Mouse (Mus musculus): ENCODE data around the gene Ankrd31. TPM values are rescaled to one million over a fixed set of nuclear protein-coding genes. Genes with fewer than 3 reads are reported as not detected.

Gene Ankrd31
- total and polyA plus RNA-seq, 2 experiments from 2014 or later: 0.05 to 0.14 TPM

- TF ChIP-seq CTCF (IDR thresholded peaks at IDR 0.05): no peak
- H3K4me2 ChIP-seq (ENCODE audit: low read depth, low read length, poor library complexity, severe bottlenecking): no peak overlapping the region
- H3K9ac ChIP-seq (replicated peaks; ENCODE audit: low read length, poor library complexity, severe bottlenecking): no peak overlapping the region
- WGBS: 94% methylated on average over 4 of the region's 4 CpGs
- H3K4me1 ChIP-seq (ENCODE audit: insufficient read depth, low read length): no peaks in the 10 kb centered on the region
- DNase-seq (ENCODE audit: low spot score) (no peak), ATAC-seq (ENCODE audit: low FRiP score) (no peak)
- H3K27me3 ChIP-seq (ENCODE audit: insufficient read depth, low read length): no peaks in the 10 kb centered on the region
- H3K4me3 ChIP-seq (ENCODE audit: low read depth, low read length): no peak overlapping the region
- no peak overlapping the region for H3K27ac ChIP-seq (ENCODE audit: low read depth, low read length)
- H3K36me3 ChIP-seq (ENCODE audit: insufficient read depth, low read length): no peaks in the 10 kb centered on the region
- H3K9me3 ChIP-seq (ENCODE audit: low read length): no peaks in the 10 kb centered on the region
Measured at GRCm38 (mm10) chr13:96945748-96946147, 197.7 kb downstream of the Ankrd31 start.

GRCm38 (mm10) chr13:96947722-96948121 lies 199.7 kb downstream of the Ankrd31 start:
- Histone ChIP-seq H3K4me3 (ENCODE audit: low read depth, low read length) (no peak overlapping the region), H3K36me3 (ENCODE audit: insufficient read depth, low read length) (no peaks in the 10 kb centered on the region), H3K27ac (ENCODE audit: low read depth, low read length) (no peak overlapping the region), H3K9ac (replicated peaks; ENCODE audit: low read length, poor library complexity, severe bottlenecking) (no peak overlapping the region), H3K4me1 (ENCODE audit: insufficient read depth, low read length) (no peaks in the 10 kb centered on the region), H3K4me2 (ENCODE audit: low read depth, low read length, poor library complexity, severe bottlenecking) (no peak overlapping the region), H3K27me3 (ENCODE audit: insufficient read depth, low read length) (no peaks in the 10 kb centered on the region), H3K9me3 (ENCODE audit: low read length) (no peaks in the 10 kb centered on the region)
- ATAC-seq (ENCODE audit: low FRiP score) (no peak), DNase-seq (ENCODE audit: low spot score) (no peak)
- WGBS: 91% methylated on average over 7 of the region's 7 CpGs
- TF ChIP-seq CTCF (IDR thresholded peaks at IDR 0.05): no peak

DNA sequence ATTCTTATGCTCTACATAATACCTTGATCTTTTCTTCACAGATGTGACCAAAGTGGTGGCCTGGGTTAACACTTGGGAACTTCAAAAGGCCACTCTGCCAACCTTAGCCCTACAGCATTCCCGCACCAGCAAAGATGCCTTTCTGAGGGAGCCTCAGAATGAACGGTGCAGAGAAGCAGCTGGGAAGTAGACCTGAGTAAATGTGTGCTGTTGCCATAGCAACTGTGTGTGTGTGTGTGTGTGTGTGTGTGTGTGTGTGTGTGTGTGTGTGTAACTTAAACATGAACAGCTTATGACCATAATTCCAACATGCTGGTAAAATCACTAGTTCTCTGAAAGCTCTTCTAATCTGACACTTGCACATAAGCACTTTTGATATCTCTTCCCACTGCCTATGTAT lies 203.8 kb downstream of the Ankrd31 start:
- DNase-seq (ENCODE audit: low spot score) (peak; percentile 67), ATAC-seq (ENCODE audit: low FRiP score) (peak; percentile 89)
- H3K4me2 ChIP-seq (ENCODE audit: low read depth, low read length, poor library complexity, severe bottlenecking): no peak overlapping the region
- no peaks in the 10 kb centered on the region for H3K9me3 ChIP-seq (ENCODE audit: low read length)
- H3K36me3 ChIP-seq (ENCODE audit: insufficient read depth, low read length): no peaks in the 10 kb centered on the region
- no peak for TF ChIP-seq CTCF (IDR thresholded peaks at IDR 0.05)
- H3K27ac ChIP-seq (ENCODE audit: low read depth, low read length): no peak overlapping the region
- H3K4me1 ChIP-seq (ENCODE audit: insufficient read depth, low read length): no peaks in the 10 kb centered on the region
- H3K9ac ChIP-seq (replicated peaks; ENCODE audit: low read length, poor library complexity, severe bottlenecking): no peak overlapping the region
- WGBS: 24% methylated on average over 2 of the region's 2 CpGs
- H3K4me3 ChIP-seq (ENCODE audit: low read depth, low read length): no peak overlapping the region
- H3K27me3 ChIP-seq (ENCODE audit: insufficient read depth, low read length): no peaks in the 10 kb centered on the region

DNA sequence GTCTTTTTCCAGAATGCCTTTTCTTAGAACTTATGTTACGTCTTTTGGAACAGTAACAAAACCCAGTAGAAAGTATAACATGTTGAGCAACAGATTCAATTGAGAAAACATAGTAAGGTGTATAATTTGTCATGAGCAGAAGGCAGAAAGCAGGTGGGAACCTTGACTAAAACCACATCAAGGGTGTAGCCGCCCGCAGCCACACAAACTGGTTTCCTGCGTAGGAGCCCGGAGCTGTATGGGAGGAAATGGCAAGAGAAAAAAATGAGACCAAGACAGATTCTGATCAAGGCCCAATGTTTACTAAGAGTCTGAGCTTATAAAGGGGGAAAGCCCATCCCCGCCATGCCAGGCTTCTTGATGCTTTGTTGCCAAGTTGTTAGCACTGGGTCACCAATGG lies 208.4 kb downstream of the Ankrd31 start:
- no peak for TF ChIP-seq CTCF (IDR thresholded peaks at IDR 0.05)
- Histone ChIP-seq H3K9ac (replicated peaks; ENCODE audit: low read length, poor library complexity, severe bottlenecking) (no peak overlapping the region), H3K27ac (ENCODE audit: low read depth, low read length) (no peak overlapping the region), H3K36me3 (ENCODE audit: insufficient read depth, low read length) (no peaks in the 10 kb centered on the region), H3K27me3 (ENCODE audit: insufficient read depth, low read length) (no peaks in the 10 kb centered on the region), H3K9me3 (ENCODE audit: low read length) (no peaks in the 10 kb centered on the region), H3K4me2 (ENCODE audit: low read depth, low read length, poor library complexity, severe bottlenecking) (no peak overlapping the region), H3K4me3 (ENCODE audit: low read depth, low read length) (no peak overlapping the region), H3K4me1 (ENCODE audit: insufficient read depth, low read length) (no peaks in the 10 kb centered on the region)
- no peak for ATAC-seq (ENCODE audit: low FRiP score)
- no peak for DNase-seq (ENCODE audit: low spot score)
- WGBS: 93% methylated on average over 6 of the region's 6 CpGs

Other genes with a start within 250 kb of the Ankrd31 start
- gene Polk, start 205.7 kb upstream of the Ankrd31 start, total RNA-seq (2014; rRNA removed): 6.2 and 8.2 TPM in 2 replicates
- gene Polk, start 205.7 kb upstream of the Ankrd31 start, polyA plus RNA-seq (2015; fragmentation: Nextera tagmentation; extraction: Ambion mirVana): 4.7 and 5.3 TPM in 2 replicates
- 43.4 and 49.1 TPM in 2 replicates for gene Col4a3bp, start 205.7 kb upstream of the Ankrd31 start, total RNA-seq (2014; rRNA removed)
- gene Col4a3bp, start 205.7 kb upstream of the Ankrd31 start, polyA plus RNA-seq (2015; fragmentation: Nextera tagmentation; extraction: Ambion mirVana): 6.3 and 9.6 TPM in 2 replicates
- 201 and 207 TPM in 2 replicates for gene Hmgcr, start 77.3 kb upstream of the Ankrd31 start, total RNA-seq (2014; rRNA removed)
- 147 and 152 TPM in 2 replicates for gene Hmgcr, start 77.3 kb upstream of the Ankrd31 start, polyA plus RNA-seq (2015; fragmentation: Nextera tagmentation; extraction: Ambion mirVana)
- gene Gcnt4, start 176.4 kb downstream of the Ankrd31 start, total RNA-seq (2014; rRNA removed): 0.47 and 0.93 TPM in 2 replicates
- 0.22 and 0.26 TPM in 2 replicates for gene Gcnt4, start 176.4 kb downstream of the Ankrd31 start, polyA plus RNA-seq (2015; fragmentation: Nextera tagmentation; extraction: Ambion mirVana)

Data from midbrain, postnatal 0 days (tissue).